Mouse (Mus musculus): ENCODE data around the gene Rnf212b.
"Not testable (repeated sequence)": the region's sequence is repeated elsewhere in the genome, so short reads cannot be mapped to it uniquely, and the experiment has no call there.

Rnf212b gene

GRCm38 (mm10) chr14:54813991-54814390, at the start of gene Rnf212b:
Gene Rnf212b, plus strand, starts transcription at chr14:54814141.
- DNase-seq = no peak

DNA sequence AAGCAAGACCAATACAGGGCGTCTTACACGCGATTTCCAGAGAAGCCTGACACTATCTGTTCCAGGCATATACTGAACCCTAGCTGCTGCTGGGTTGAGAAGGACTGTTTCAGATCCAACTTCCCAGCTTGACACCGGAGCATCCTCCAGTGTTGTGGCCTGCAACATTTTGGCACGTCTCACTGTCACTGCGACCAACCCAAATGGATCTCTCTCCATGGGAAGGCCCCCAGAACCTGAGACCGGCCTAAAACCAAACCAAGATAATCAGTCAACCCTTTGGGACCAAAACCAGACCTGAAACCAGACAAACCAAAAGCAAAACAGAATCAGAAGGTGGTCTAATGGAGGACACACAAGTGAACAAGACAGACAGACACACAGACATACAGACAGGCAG, 47.0 kb upstream of the Rnf212b start:
- DNase-seq = not testable (repeated sequence)

DNA sequence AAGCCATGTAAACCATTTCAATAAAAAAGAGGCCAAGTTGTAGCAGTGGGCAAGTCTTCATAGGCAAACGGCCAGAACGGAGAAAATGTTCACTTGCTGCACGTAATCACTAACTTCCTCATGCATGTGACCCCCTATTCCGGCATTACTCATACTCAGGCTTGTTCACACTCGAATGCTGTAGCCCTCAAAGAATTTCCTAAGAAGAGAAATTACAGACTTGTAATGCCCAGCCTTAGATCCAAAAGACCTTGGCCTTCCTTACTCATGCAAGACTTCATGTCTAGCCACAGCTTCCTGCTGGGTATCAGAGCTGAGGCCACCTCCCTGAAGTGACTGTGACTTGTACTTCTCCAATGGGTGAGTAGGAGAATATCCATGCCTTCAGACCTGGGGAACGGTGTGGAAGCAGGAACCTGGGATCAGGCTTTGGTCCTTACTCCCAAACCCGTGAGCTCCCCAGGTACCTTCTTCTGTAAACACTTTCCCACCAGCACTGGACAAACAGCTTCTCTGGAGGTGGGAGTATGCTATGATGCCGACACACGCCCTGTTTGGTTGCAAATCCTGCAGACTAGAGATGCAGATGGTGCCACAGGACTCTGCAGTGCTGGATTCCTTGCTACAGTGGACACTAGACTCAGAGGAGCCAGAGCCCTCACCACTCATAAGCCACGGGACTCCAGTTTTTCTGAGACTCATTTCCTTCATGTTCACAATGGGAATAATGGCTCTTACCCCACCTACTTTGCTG, 45.5 kb upstream of the Rnf212b start:
- no peak for DNase-seq

GRCm38 (mm10) chr14:54769068-54769425, 44.9 kb upstream of the Rnf212b start:
- DNase-seq = no peak

DNA sequence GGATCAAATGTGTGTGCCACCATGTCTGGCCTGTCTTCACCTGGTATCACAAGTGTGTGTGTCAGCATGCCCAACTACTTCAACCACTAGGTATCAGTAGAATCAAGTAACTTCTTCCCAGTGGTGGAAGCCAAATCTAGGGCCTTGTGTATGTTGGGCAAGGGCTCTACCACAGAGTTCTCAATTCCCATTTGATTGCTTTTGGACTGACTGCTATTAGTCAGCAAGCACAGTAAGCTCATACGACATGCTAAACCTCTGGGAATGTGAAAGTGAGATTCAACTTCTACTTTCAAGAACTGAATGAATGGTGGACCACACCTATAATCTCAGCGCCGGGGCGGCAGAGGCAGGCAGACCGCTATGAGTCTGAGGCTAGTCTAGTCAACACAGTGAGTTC, 43.6 kb upstream of the Rnf212b start:
- DNase-seq = no peak

- DNase-seq = peak; percentile 67
Measured at GRCm38 (mm10) chr14:54772333-54772856, 41.5 kb upstream of the Rnf212b start.

GRCm38 (mm10) chr14:54775534-54776041, 38.4 kb upstream of the Rnf212b start:
- DNase-seq = no peak

GRCm38 (mm10) chr14:54776768-54777167, 37.2 kb upstream of the Rnf212b start:
- no peak for DNase-seq

- DNase-seq = no peak
Measured at GRCm38 (mm10) chr14:54777893-54778292, 36.0 kb upstream of the Rnf212b start.

DNA sequence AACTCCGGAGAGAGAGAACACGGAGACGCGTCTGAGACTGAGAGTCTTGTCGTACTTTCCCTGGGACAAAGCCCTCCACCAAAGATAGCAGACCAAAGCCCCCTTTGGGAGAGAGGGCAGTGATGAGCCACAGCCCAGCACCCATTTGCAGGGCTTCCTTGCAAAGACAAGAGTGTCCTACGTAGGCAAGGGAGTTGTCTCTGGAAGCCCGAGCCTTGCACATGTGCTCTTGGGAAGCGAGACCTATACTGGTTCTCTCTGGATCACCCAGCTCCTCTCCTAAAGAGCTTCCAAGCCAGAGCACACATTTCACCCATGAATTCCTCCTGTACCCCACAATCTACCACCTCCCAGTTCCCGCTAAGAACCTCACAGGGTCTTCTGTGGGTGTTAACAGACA, 33.9 kb upstream of the Rnf212b start:
- DNase-seq = no peak

GRCm38 (mm10) chr14:54780836-54781609, 32.9 kb upstream of the Rnf212b start:
- DNase-seq = peak; percentile 42

GRCm38 (mm10) chr14:54781610-54782365, 32.2 kb upstream of the Rnf212b start, which contains the start of gene Slc7a8:
Gene Slc7a8, minus strand, starts transcription at chr14:54781946.
- DNase-seq = peak; percentile 64

- DNase-seq = no peak
Measured at GRCm38 (mm10) chr14:54782971-54783370, 31.0 kb upstream of the Rnf212b start.

DNA sequence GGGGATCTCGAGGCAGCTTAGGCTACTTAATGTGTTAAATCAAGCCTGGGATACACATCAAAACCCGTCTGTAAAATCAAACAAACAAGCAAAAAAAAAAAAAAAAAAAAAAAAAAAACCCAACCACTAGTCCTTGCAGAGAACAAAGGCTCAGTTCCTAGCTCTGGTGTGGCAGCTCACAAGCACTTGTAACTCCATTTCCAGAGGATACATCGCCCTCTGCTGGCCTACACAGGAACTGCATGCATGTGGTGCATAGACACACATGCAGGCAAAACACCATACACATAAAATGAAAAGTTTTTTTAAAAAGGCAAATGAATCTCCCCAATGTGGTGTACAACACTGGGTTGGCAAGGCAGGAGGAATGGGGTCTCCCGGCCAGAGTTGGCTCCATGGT, 28.0 kb upstream of the Rnf212b start:
- DNase-seq = peak; percentile 72

GRCm38 (mm10) chr14:54786489-54786888, 27.5 kb upstream of the Rnf212b start:
- no peak for DNase-seq

DNA sequence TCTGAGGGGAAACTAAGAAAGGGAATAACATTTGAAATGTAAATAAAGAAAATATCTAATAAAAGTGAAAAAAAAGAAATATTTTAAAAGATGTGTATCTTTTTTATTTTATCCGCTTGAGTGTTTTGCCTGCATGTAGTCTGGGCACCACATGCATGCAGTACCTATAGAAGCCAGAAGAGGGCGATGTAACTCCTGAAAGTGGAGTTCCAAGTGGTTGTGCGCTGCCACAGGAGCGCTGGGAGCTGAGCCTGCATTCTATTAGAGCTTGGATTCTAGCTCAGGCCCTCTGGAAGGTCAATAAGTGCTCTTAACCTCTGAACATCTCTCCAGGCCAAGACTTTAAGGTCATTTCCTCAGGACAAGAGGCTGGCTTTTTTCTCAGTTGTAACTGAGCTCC, 26.7 kb upstream of the Rnf212b start:
- no peak for DNase-seq

GRCm38 (mm10) chr14:54788231-54788630, 25.7 kb upstream of the Rnf212b start:
- DNase-seq = no peak

DNA sequence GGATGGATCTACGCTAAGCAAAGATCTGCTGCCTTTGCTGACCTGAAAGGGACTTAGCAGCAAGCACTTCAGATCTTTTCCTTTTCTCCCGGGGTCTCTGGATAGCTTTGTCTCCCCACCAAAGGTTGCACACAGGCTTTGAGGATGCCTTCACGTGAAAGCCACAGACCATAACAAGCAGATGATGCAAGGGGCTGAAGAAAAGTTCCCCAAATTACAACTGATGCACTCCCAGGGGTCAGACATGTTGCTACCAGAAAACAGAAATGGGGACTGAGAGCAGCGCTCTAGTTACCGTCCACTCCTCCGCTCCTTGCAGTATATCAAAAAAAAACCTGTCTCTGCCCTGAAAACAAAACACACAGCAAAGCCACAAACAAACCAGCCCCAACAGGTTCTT, 21.8 kb upstream of the Rnf212b start:
- DNase-seq = no peak

DNA sequence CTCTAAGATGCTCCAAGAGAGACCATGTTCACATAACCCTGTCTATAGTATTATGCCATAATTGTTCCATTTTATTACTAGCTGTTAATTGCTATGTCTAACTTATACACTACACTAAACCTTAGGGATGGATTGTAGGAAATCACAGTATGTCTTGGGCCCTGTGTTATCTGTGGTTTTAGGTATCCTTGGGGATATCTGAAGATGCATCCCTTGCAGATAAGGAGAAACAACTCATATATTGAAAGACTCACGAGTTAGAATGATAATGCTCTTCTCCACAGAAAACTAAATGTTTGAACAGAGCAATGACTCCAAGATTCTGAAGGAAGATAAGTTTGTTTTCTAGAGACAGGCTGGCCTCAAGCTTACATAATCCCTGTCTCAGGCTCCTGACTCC, 20.6 kb upstream of the Rnf212b start:
- DNase-seq = no peak

- no peak for DNase-seq
Measured at GRCm38 (mm10) chr14:54793894-54794830, 19.8 kb upstream of the Rnf212b start.

GRCm38 (mm10) chr14:54795901-54796300, 18.0 kb upstream of the Rnf212b start:
- no peak for DNase-seq

DNA sequence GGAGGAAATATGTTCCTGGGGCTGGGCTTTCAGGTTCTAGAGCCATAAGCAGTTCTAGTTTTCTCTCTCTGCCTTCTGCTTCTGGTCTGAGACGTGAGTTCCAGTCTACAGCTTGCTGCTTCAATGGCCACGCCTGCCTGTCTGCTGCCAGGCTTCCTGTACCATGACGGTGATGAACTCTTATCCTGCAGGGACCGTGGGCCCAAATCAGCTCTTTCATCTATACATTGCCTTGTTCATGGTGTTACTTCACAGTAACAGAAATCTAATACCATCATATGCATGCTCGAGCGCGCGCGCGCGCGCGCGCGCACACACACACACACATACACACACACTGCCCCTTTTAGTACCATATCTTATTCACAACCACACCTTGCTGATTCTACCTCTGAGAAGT, 17.2 kb upstream of the Rnf212b start:
- DNase-seq = no peak
